In the genomic region with DNA sequence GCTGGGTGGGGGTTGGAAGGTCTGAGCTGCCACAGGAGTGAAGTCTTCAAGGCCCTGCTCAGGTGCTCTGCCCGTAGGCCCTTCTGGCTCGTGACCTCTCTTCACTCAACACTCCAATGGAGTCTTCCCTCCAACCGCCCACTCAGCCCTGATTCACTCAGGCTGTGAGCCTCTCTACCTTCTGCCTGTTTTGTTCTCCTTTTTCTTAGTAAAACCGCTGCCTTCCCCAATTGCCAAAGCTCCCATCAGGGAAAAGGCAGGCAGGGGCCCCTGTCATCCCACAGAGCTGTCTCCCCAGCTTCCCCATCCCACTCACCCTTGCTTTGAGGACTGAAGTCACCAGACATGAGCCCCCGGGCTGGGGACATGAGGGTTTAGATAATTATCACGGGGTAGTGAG, we compare ENCODE assay signal across 12 mouse cellular contexts. TPM values are rescaled to one million over a fixed set of nuclear protein-coding genes. Genes with fewer than 3 reads are reported as not detected.
A peak's percentile ranks its signal among the peaks of the same experiment; 100 is the strongest.
DNase-seq lines count a peak whose midpoint lies in the region; ATAC-seq lines count a peak whose summit lies in the region.
"Had no signal": no experiment of that assay in that cellular context is flagged by ENCODE, and none has a peak within 500 bp of the region (broad histone marks: within the 10 kb centered on the region; RNA-seq: fewer than 3 reads in every experiment).

No protein-coding gene starts in this region.

- DNase-seq in frontal cortex, postnatal 25 days (ENCODE audit: low spot score in 2 of 2), result no peak
- peak; percentile 19 to 40 for DNase-seq in left cerebral cortex, postnatal 14 days (ENCODE audit: low spot score in 2 of 2)
- no peak for DNase-seq in left cerebral cortex, adult 11 months (ENCODE audit: low spot score)
- peak; percentile 51 for DNase-seq in right cerebral cortex, adult 18-20 months
- DNase-seq in right cerebral cortex, postnatal 4 days, result no peak
- no peak for DNase-seq in embryo, embryonic 11 days
- DNase-seq: cerebellum, adult 9-10 months; gastrocnemius, postnatal 36 days had no signal

- ATAC-seq in frontal cortex, adult (ENCODE audit: low TSS enrichment), result peak; percentile 55; the same call in 1 of the 2 replicates
- ATAC-seq in megakaryocyte progenitor cell, adult 5-6 weeks (replicated peaks; ENCODE audit: poor library complexity), result peak; percentile 13; the same call in 1 of the 2 replicates
- ATAC-seq: intestine, embryonic 16.5 days; midbrain, embryonic 15.5 days had no signal

- intact Hi-C loops in left cerebral cortex, postnatal 14 days (cut with DNase I), result no loop called here

RNA-seq across cellular contexts. Expression of gene Tmem189, which starts 25.4 kb away (rescaled TPM):
- total RNA-seq in left cerebral cortex, postnatal 14 days (2021), result 10 to 100 TPM; 54.6 to 58.5 TPM
- total RNA-seq in megakaryocyte progenitor cell, adult 5-6 weeks (2015), result 15.5 and 18.0 TPM in 2 replicates
- 18.4 and 20.0 TPM in 2 replicates for total RNA-seq in megakaryocyte progenitor cell, adult 5-6 weeks (2017)

RNA-seq across cellular contexts. Expression of gene Cebpb, which starts 26.3 kb away (rescaled TPM):
- 10 to 100 TPM; 12.6 to 13.4 TPM for total RNA-seq in left cerebral cortex, postnatal 14 days (2021)
- total RNA-seq in megakaryocyte progenitor cell, adult 5-6 weeks (2015), result 19.6 and 22.4 TPM in 2 replicates
- 15.6 and 16.3 TPM in 2 replicates for total RNA-seq in megakaryocyte progenitor cell, adult 5-6 weeks (2017)

RNA-seq across cellular contexts. Expression of gene Gm20431, which starts 53.7 kb away (rescaled TPM):
- 10 to 100 TPM; 63.3 to 65.1 TPM for total RNA-seq in left cerebral cortex, postnatal 14 days (2021)
- total RNA-seq in megakaryocyte progenitor cell, adult 5-6 weeks (2015), result 3.7 TPM in 1 of 2 replicates, not detected in the other
- total RNA-seq in megakaryocyte progenitor cell, adult 5-6 weeks (2017), result not detected in 2 replicates

Comparison
In these comparisons a context has a peak if more than half of its experiments do, and no peak if none do; other contexts are left out.
1. DNase-seq: peak in left cerebral cortex, postnatal 14 days (2 of 2) and right cerebral cortex, adult 18-20 months (single experiment); none in frontal cortex, postnatal 25 days (0 of 2), left cerebral cortex, adult 11 months (single experiment), right cerebral cortex, postnatal 4 days (single experiment) and embryo, embryonic 11 days (single experiment).
2. RNA of gene Gm20431, which starts 53.7 kb away (total RNA-seq): 63.3 to 65.1 TPM in left cerebral cortex, postnatal 14 days; 3.7 TPM in megakaryocyte progenitor cell, adult 5-6 weeks; every median in the first group is over 10 times any median in the second.